Mouse (Mus musculus): ENCODE measurements around the gene Tmem150b.

The Tmem150b gene

DNA sequence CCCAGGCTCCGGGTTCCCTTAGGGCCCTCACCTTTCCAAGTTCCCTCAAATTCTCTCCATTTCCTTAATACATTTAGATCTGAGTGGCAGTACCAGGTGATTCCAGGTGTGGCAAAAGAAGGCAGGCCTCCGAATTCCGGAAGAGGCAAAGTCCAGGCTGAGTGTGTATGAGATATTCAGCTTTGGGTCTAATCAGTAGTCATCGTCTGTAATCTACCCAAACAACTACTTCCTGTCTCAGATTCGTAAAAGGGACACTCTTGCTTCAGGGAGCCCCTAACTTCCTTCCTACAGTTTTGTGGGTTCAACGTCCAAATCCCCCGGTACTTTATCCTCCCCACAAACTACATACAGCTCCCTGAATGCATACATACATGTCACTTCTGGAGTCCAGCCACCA, at the start of gene Tmem150b:
Gene Tmem150b, minus strand, starts transcription at position 81 of the 400 bp plus-strand sequence.
- no peak for DNase-seq (ENCODE audit: low spot score)

DNA sequence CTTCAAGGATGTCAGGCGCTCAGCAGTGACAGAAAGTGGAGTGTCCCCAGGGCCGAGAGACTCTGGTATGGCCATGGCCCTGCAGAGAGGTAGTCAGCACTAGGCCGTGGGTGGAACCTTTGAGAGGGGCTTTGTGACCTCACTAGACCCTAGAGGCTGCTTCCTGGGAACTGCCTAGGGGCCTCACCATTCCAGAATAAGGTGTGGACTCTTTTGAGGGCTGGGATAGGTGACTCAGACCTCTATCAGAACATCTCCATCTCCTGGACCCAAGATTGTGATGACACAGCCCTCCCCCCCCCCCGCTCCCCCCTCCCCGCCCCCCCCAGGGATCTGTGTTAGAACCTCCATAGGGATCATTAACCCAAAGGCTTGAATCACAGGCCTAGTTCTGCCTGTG, 46.2 kb upstream of the Tmem150b start, which contains the start of gene Fam71e2:
Gene Fam71e2, minus strand, starts transcription at position 101 of the 400 bp plus-strand sequence.
- no peak for DNase-seq (ENCODE audit: low spot score)

GRCm38 (mm10) chr7:4764946-4765710, 40.1 kb upstream of the Tmem150b start:
- DNase-seq (ENCODE audit: low spot score) = no peak

DNA sequence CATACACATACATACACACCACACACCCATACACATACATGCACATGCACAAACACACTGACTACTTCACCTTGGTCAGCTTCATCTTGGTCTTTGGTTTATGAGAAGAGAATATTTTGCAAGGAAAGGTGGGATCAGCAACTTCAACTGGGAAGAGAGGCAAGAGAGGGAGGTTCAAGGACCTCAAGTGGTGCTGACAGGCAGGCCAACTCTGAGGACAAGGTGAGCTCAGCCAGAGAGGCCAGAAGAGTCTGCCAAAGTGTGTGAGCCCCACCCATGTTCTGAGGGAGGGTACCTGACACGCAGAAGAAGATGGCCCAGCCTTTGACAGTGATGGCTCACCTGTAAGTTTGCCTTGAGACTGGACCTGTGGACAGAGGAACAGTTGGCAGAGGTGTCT, 34.6 kb upstream of the Tmem150b start:
- DNase-seq (ENCODE audit: low spot score) = no peak

- peak; percentile 85 for DNase-seq (ENCODE audit: low spot score)
Observed at GRCm38 (mm10) chr7:4752821-4753570, 27.9 kb upstream of the Tmem150b start, which contains the start of gene Cox6b2. Gene Cox6b2 (minus strand): TSS chr7:4753094.

DNA sequence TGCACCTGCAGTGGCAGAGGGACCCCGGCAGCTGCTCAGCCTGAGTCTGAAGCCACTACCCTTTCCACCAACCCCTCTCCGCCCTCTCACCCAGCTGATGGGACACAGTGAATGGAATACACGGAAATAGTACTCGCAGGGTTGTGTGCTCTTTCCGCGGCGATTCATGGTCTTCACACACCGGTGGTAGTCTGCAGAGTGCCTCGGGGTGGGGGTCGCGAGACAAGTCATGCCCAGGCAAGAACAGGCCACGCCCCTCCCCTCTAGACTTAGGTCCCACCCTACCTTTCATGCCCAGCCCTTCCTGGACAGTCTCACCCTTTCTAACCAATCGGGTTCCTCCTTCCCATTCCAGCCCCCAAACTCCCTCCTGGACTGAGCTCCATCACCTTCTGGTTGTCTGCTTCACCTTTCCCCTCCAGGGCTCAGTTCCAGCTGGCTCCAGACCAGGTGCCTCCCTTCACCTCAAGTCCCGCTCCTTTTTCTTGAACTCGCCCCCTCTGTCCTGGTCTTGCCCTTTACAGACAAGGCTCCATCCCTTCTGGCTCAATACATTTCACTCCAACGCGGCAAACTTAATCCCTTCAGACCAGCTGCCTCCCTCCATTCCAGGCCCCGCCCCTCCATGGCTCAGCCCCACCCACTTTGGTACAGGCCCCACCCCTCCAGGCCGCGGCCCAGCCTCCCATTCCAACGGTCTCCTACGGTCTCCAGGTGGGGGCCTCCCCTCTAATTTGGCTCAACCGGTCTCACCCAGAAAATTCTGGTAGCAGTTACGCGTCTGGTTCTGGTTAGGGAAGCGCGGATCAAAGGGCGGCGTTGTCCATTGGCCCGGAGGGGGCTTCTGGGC, 27.1 kb upstream of the Tmem150b start:
- DNase-seq (ENCODE audit: low spot score) = peak; percentile 59

- no peak for DNase-seq (ENCODE audit: low spot score)
Observed at GRCm38 (mm10) chr7:4749169-4749568, 24.1 kb upstream of the Tmem150b start.

GRCm38 (mm10) chr7:4748321-4748720, 23.3 kb upstream of the Tmem150b start:
- DNase-seq (ENCODE audit: low spot score) = no peak

- DNase-seq (ENCODE audit: low spot score) = no peak
Observed at GRCm38 (mm10) chr7:4747156-4747899, 22.3 kb upstream of the Tmem150b start.

DNA sequence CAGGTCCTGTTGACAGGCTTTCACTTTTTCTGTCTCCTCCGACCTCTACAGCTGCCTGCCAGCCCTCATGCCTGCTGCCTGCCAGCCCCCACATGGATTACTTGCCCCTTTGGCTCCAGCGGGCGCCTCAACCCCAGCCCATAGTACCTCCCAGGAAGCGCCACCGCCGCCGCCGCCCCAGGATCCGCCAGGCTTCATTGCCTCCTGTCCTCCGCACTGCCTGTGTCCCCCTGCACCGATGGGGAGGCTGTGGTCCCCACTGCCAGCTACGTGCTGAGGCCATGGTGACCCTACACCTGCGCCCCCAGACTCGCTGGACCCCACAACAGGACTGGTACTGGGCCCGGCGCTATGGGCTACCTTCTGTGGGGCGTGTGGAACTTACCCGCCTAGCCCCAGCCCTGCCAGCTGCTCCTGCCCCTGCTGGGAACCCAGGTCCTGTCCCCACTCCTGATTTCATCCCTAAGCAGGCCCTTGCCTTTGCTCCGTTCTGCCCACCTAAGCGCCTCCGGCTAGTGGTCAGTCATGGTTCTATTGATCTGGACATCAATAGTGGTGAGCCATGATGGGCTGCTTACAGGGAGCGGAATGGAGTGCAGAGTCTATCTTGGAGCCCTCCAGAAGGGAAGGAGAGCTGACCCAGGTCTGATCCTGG, 21.4 kb upstream of the Tmem150b start:
- DNase-seq (ENCODE audit: low spot score) = no peak

GRCm38 (mm10) chr7:4744886-4745285, 19.8 kb upstream of the Tmem150b start:
- no peak for DNase-seq (ENCODE audit: low spot score)

DNA sequence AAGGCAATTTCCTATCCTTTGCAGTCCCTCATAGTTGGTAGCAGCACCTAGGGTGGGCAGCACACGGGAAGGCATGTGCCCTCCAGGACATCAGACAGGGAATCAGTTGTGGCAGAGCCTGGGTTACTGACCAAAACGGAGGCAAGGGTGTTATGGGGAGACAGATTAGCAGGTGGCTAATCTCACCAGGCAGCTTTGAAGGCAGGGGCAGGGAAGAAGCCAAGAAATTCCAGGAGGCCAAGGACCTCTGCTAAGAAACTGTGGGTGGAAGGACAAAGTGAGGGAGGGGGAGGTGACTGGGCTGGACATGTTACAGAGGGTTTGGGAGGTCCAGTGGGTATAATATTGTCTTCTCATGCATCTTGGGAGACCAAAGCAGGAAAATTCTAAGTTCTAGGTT, 18.3 kb upstream of the Tmem150b start:
- DNase-seq (ENCODE audit: low spot score) = no peak

GRCm38 (mm10) chr7:4742482-4742819, 17.4 kb upstream of the Tmem150b start:
- DNase-seq (ENCODE audit: low spot score) = no peak

DNA sequence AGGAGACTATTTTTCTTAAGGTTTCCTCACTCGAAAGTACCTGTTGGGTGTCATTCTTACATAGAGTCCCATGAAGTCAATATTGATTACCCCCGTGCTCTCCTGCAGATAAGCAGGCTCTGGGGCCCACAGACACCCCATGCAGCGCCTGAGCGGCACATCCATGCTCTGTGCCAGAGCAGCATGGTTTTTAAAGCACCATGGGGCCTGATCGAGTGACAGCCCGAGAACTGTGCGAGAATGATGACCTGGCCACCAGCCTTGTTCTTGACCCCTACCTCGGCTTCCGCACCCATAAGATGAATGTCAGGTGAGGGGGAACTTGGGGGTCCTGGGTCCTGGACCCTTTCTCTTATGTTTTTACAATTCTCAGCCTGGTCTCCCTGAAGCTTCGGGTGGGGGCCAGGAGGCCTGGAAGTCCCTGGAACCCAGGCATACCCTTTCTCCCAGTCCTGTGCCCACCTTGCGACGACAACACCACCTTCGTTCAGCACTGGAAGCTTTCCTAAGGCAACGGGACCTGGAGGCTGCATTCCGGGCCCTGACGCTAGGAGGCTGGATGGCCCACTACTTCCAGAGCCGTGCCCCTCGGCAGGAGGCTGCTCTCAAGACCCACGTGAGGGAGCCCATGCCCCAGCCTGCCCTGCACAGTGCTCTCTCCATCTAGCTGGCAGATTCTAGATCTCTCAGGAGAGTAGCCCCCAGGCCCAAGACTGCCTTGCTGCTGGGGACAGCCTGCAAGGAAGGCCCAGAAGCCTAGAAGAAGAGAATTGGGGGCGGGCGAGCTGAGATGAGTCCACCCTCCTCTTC, 16.8 kb upstream of the Tmem150b start:
- no peak for DNase-seq (ENCODE audit: low spot score)

DNA sequence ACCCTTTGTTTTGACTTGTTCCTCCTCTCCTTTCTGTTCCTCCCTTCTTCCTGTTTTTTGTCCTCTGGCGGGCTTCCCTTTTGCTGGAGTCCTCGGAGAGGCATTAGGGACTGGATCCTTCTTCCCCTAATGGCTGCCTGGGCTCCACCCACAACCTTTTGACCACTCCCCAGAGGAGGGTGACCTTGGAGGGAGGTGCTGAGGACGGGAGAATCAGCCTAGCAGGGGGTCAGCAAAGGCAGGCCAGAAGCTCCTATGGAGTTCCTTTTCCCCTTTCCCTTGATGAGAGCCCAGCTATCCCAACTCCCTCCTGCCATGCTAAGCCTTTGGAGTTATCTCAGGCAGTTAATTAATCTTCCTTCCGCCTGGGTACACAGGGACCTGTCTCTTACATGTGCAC, 16.1 kb upstream of the Tmem150b start:
- DNase-seq (ENCODE audit: low spot score) = peak; percentile 61

- DNase-seq (ENCODE audit: low spot score) = no peak
Observed at GRCm38 (mm10) chr7:4740309-4740727, 15.3 kb upstream of the Tmem150b start.

GRCm38 (mm10) chr7:4739544-4740275, 14.7 kb upstream of the Tmem150b start, which contains the start of gene Kmt5c:
Gene Kmt5c (plus strand): TSS chr7:4740115.
- peak; percentile 98 for DNase-seq (ENCODE audit: low spot score)

DNA sequence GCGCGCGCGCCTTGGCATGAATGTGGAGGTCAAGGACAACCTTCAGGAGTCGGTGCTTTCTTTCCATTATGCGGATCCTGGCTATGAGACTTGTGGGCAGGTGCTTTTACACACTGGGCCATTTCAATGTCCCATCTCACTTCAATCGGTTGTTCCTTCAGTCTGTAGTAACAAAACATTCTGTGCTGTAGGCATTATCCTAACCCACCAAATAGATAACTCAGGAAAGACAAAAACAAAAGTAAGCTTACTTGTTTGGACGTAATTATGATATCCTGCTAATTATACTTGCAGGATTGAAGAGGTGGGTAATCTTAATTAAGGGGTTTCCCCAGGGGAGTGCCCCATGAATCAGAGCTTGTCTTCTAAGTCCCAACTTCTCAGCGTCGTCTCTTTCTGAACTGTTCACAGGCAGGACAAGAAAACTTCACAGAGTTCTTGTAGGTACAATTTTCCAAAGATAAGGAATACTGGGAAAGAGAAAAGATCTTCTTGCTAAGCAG, 14.0 kb upstream of the Tmem150b start:
- no peak for DNase-seq (ENCODE audit: low spot score)

DNA sequence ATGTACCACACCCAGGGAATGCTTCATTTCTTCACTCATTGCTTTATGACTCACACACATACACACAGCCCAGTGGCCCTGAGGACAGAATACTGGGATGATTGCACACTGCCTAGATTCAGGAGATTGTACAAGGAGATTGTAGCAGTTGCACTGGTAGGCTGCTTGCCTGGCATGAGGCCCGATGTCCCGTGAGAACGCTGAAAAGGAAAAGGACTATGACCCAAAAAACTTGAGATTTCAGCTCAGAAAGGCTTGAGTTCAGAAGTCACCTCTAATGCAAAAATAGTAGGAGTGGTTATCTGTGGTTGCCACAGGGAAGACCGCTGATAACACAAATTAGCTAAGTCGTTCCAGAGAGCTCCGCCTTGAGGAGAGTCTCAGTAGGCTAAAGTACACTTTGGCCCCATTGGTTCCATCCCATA, 7.9 kb upstream of the Tmem150b start:
- DNase-seq (ENCODE audit: low spot score) = no peak
